Mouse (Mus musculus): ENCODE data around the gene Prpf18.
A peak's percentile ranks its signal among the peaks of the same experiment; 100 is the strongest.

Prpf18 gene

GRCm38 (mm10) chr2:4614276-4614929 is 37.5 kb downstream of the Prpf18 start:
- DNase-seq: peak; percentile 36

GRCm38 (mm10) chr2:4611704-4612103 is 40.2 kb downstream of the Prpf18 start:
- no peak for DNase-seq

- DNase-seq: no peak
Observed at GRCm38 (mm10) chr2:4611295-4611694, 40.6 kb downstream of the Prpf18 start.

- DNase-seq: no peak
Observed at GRCm38 (mm10) chr2:4609433-4609832, 42.5 kb downstream of the Prpf18 start.

GRCm38 (mm10) chr2:4608253-4608652 is 43.7 kb downstream of the Prpf18 start:
- DNase-seq: no peak

GRCm38 (mm10) chr2:4606559-4606958 is 45.4 kb downstream of the Prpf18 start:
- no peak for DNase-seq

GRCm38 (mm10) chr2:4603361-4603945 is 48.5 kb downstream of the Prpf18 start:
- no peak for DNase-seq

GRCm38 (mm10) chr2:4601034-4601890 is 50.7 kb downstream of the Prpf18 start:
- DNase-seq: peak; percentile 87

- DNase-seq: no peak
Observed at GRCm38 (mm10) chr2:4596992-4597391, 54.9 kb downstream of the Prpf18 start.

- no peak for DNase-seq
Observed at GRCm38 (mm10) chr2:4593878-4594387, 58.0 kb downstream of the Prpf18 start.

- peak; percentile 90 for DNase-seq
Observed at GRCm38 (mm10) chr2:4593433-4593832, 58.5 kb downstream of the Prpf18 start.

GRCm38 (mm10) chr2:4592666-4593065 is 59.2 kb downstream of the Prpf18 start:
- no peak for DNase-seq

- DNase-seq: no peak
Observed at GRCm38 (mm10) chr2:4591647-4592046, 60.3 kb downstream of the Prpf18 start.

- no peak for DNase-seq
Observed at GRCm38 (mm10) chr2:4587685-4588409, 64.1 kb downstream of the Prpf18 start.

GRCm38 (mm10) chr2:4586245-4586644 is 65.7 kb downstream of the Prpf18 start:
- DNase-seq: peak; percentile 73

GRCm38 (mm10) chr2:4584252-4584651 is 67.7 kb downstream of the Prpf18 start:
- no peak for DNase-seq

- no peak for DNase-seq
Observed at GRCm38 (mm10) chr2:4582930-4583329, 69.0 kb downstream of the Prpf18 start.

- no peak for DNase-seq
Observed at GRCm38 (mm10) chr2:4580666-4581065, 71.2 kb downstream of the Prpf18 start.

GRCm38 (mm10) chr2:4579357-4580068 is 72.4 kb downstream of the Prpf18 start:
- DNase-seq: peak; percentile 50

- DNase-seq: peak; percentile 66
Observed at GRCm38 (mm10) chr2:4578291-4578690, 73.6 kb downstream of the Prpf18 start.

- no peak for DNase-seq
Observed at GRCm38 (mm10) chr2:4575975-4576374, 75.9 kb downstream of the Prpf18 start.

- DNase-seq: peak; percentile 71
Observed at GRCm38 (mm10) chr2:4575163-4575562, 76.8 kb downstream of the Prpf18 start.

Measured in lung, postnatal 10 days (tissue).